Mouse (Mus musculus) lung, embryonic 14.5 days (tissue): ENCODE measurements around the gene Sepsecs. TPM values are rescaled to one million over a fixed set of nuclear protein-coding genes. Genes with fewer than 3 reads are reported as not detected.

Source experiments
- ATAC-seq: fragments of 200-750 bp; cut with Nextera tagmentation; 2 replicates; pipeline ENCODE4 v1.8.0; 2017; ENCODE audit warnings: mild to moderate bottlenecking, moderate TSS enrichment, moderate library complexity; ENCODE audit not compliant: insufficient read depth
- DNase-seq: peaks from one replicate; pipeline ENCODE4 v3.0.0-alpha.2; 2015
- H3K27ac ChIP-seq: fragments of 300-500 bp; sonication (generic); 2 replicates; pipeline ENCODE4 v1.5.1; 2014; ENCODE audit warnings: low read depth, mild to moderate bottlenecking, moderate library complexity
- H3K27me3 ChIP-seq: fragments of 300-500 bp; sonication (generic); 2 replicates; pipeline ENCODE4 v1.6.1; 2014; ENCODE audit warnings: low read length, control low read depth; ENCODE audit not compliant: insufficient read depth
- H3K36me3 ChIP-seq: fragments of 300-500 bp; sonication (generic); 2 replicates; pipeline ENCODE4 v1.6.1; 2014; ENCODE audit warnings: control low read depth; ENCODE audit not compliant: insufficient read depth
- H3K4me1 ChIP-seq: fragments of 300-500 bp; sonication (generic); 2 replicates; pipeline ENCODE4 v1.6.1; 2014; ENCODE audit warnings: antibody characterized with exemption, control low read depth; ENCODE audit not compliant: insufficient read depth
- H3K4me2 ChIP-seq: fragments of 300-500 bp; sonication (generic); 2 replicates; pipeline ENCODE4 v1.6.1; 2014; ENCODE audit warnings: mild to moderate bottlenecking
- H3K4me3 ChIP-seq: fragments of 300-500 bp; sonication (generic); 2 replicates; pipeline ENCODE4 v1.5.1; 2014; ENCODE audit warnings: low read depth, low read length
- H3K9ac ChIP-seq: fragments of 300-500 bp; sonication (generic); 2 replicates; pipeline ENCODE4 v1.6.1; 2014
- H3K9me3 ChIP-seq: fragments of 300-500 bp; sonication (generic); 2 replicates; pipeline ENCODE4 v1.6.1; 2016; ENCODE audit warnings: low read depth, low read length, control low read depth
- CTCF ChIP-seq: IDR thresholded peaks from 2 replicates; pipeline ENCODE4 v1.5.1; 2016; ENCODE audit warnings: antibody characterized with exemption, low read depth
- WGBS: fragments of 180-500 bp; shearing (Covaris S2); extraction: QIAGEN DNeasy Blood & Tissue Kit; methylation state at CpG from one replicate; pipeline ENCODE4 v1.1.7; 2014; 5-methylcytosine and 5-hydroxymethylcytosine counted together
- polyA plus RNA-seq: library from polyadenylated mRNA; unstranded; fragments of >200 nt; fragmentation: Nextera tagmentation; extraction: Ambion mirVana; gene quantifications from 2 replicates; pipeline ENCODE4 v1.2.1, GENCODE M21; 2014

The Sepsecs gene
- polyA plus RNA-seq, 1 experiment from 2014 or later = 10.4 TPM

DNA sequence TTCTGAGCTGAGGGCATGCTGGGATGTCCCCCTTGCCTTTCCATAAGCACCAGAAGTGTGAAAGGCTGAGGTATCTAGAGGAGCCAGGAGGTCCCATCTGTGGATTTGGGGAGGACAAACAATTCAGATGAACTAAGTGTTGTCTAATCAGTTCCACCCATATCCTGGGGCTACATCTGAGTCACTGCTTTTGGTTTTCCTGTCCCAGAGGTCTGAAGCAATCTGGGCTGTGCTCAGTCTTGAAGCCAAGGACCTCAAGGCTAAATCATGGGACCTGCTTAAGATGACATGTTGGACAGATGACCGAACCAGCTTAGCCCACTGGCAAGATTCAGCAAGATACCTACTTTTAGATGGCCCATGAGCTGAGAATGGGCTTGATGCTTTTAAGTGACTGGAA lies 39.0 kb downstream of the Sepsecs start:
- no peak for DNase-seq
- H3K36me3 ChIP-seq = no peaks in the 10 kb centered on the region
- no peak overlapping the region for H3K27ac ChIP-seq
- H3K9me3 ChIP-seq = peaks cover 6% of the 10 kb centered on the region; the same call in 1 of the 2 replicates
- 88% methylated on average over 1 of the region's 1 CpGs for WGBS
- no peak overlapping the region for H3K9ac ChIP-seq
- H3K4me2 ChIP-seq = no peak overlapping the region
- TF ChIP-seq CTCF = no peak
- ATAC-seq = no peak
- H3K4me1 ChIP-seq = peaks cover 6% of the 10 kb centered on the region; the same call in 1 of the 2 replicates
- no peaks in the 10 kb centered on the region for H3K27me3 ChIP-seq
- H3K4me3 ChIP-seq = no peak overlapping the region

- Histone ChIP-seq H3K27ac (no peak overlapping the region), H3K4me1 (peaks cover 6% of the 10 kb centered on the region; the same call in 1 of the 2 replicates)
Observed at GRCm38 (mm10) chr5:52629214-52629613, 40.3 kb downstream of the Sepsecs start.

DNA sequence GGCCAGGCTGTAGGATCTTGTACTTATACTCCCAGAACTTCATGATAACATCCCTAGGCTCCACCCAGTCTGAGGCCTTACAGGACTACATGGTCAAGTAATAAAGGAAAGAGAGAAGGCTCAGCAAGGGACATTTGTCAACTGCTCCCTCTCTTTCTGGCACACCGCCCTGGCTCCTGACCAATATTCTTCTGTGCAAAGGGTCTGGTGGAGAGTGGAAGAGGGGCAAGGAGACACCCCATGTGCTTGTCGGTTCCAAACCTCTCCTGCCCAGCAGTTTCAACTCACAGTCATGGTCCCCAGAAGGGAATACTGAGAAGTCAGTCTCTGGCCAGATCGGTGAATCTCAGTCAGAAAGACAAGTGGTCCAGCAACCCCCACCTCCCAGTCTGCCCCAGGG lies 40.7 kb downstream of the Sepsecs start:
- H3K9ac ChIP-seq = no peak overlapping the region
- ATAC-seq (peak; percentile 64; the same call in 1 of the 2 replicates), DNase-seq (peak; percentile 84)
- no peak for TF ChIP-seq CTCF
- 46% methylated on average over 3 of the region's 3 CpGs for WGBS
- no peaks in the 10 kb centered on the region for H3K36me3 ChIP-seq
- H3K4me1 ChIP-seq = peaks cover 6% of the 10 kb centered on the region; the same call in 1 of the 2 replicates
- H3K4me3 ChIP-seq = no peak overlapping the region
- no peak overlapping the region for H3K27ac ChIP-seq
- no peaks in the 10 kb centered on the region for H3K27me3 ChIP-seq
- no peak overlapping the region for H3K4me2 ChIP-seq
- peaks cover 6% of the 10 kb centered on the region; the same call in 1 of the 2 replicates for H3K9me3 ChIP-seq

More at GRCm38 (mm10) chr5:52629214-52629613, 40.3 kb downstream of the Sepsecs start:
- no peak for DNase-seq
- peak; percentile 19; the same call in 1 of the 2 replicates for ATAC-seq
- Histone ChIP-seq H3K4me3 (no peak overlapping the region), H3K9me3 (peaks cover 6% of the 10 kb centered on the region; the same call in 1 of the 2 replicates), H3K36me3 (no peaks in the 10 kb centered on the region), H3K9ac (no peak overlapping the region), H3K4me2 (no peak overlapping the region), H3K27me3 (no peaks in the 10 kb centered on the region)
- 59% methylated on average over 6 of the region's 6 CpGs for WGBS
- TF ChIP-seq CTCF = no peak

- Histone ChIP-seq H3K27ac (no peak overlapping the region), H3K9me3 (peaks cover 6% of the 10 kb centered on the region; the same call in 1 of the 2 replicates), H3K4me2 (no peak overlapping the region), H3K9ac (no peak overlapping the region), H3K36me3 (no peaks in the 10 kb centered on the region), H3K27me3 (no peaks in the 10 kb centered on the region), H3K4me1 (peaks cover 6% of the 10 kb centered on the region; the same call in 1 of the 2 replicates), H3K4me3 (no peak overlapping the region)
- no peak for TF ChIP-seq CTCF
- DNase-seq (no peak), ATAC-seq (no peak)
- WGBS = 82% methylated on average over 8 of the region's 8 CpGs
Observed at GRCm38 (mm10) chr5:52627713-52628112, 41.8 kb downstream of the Sepsecs start.

DNA sequence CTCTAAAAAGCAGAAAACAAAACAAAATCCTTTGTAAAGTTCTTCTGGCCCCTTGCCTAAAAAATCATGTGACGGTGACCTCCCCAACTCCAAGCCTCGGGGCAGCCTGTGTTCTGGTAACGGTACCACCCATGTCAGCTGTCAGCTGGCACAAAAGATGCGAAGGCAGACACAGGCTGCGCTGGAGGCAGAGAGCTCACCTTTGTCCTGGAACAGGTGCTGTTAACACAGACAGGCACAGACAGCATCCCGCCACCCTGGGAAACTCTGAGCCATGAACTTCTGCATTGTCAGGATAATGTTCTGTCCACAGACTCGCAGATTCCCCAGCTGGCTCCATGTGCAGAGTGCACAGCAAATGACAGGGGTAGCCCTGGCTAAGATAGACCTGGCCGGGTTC lies 43.4 kb downstream of the Sepsecs start:
- Histone ChIP-seq H3K4me3 (no peak overlapping the region), H3K9ac (no peak overlapping the region), H3K36me3 (no peaks in the 10 kb centered on the region), H3K9me3 (no peaks in the 10 kb centered on the region), H3K4me1 (peaks cover 6% of the 10 kb centered on the region; the same call in 1 of the 2 replicates), H3K27me3 (no peaks in the 10 kb centered on the region), H3K4me2 (no peak overlapping the region; the same call in 1 of the 2 replicates), H3K27ac (no peak overlapping the region)
- DNase-seq (no peak), ATAC-seq (peak; percentile 30; the same call in 1 of the 2 replicates)
- no peak for TF ChIP-seq CTCF
- WGBS = 38% methylated on average over 8 of the region's 8 CpGs

GRCm38 (mm10) chr5:52624956-52625355 lies 44.6 kb downstream of the Sepsecs start:
- no peaks in the 10 kb centered on the region for H3K27me3 ChIP-seq
- ATAC-seq (no peak), DNase-seq (no peak)
- no peak overlapping the region for H3K9ac ChIP-seq
- 88% methylated on average over 1 of the region's 1 CpGs for WGBS
- no peak overlapping the region for H3K4me2 ChIP-seq
- H3K9me3 ChIP-seq = no peaks in the 10 kb centered on the region
- H3K27ac ChIP-seq = no peak overlapping the region
- H3K36me3 ChIP-seq = no peaks in the 10 kb centered on the region
- peaks cover 6% of the 10 kb centered on the region; the same call in 1 of the 2 replicates for H3K4me1 ChIP-seq
- TF ChIP-seq CTCF = no peak
- no peak overlapping the region for H3K4me3 ChIP-seq

DNA sequence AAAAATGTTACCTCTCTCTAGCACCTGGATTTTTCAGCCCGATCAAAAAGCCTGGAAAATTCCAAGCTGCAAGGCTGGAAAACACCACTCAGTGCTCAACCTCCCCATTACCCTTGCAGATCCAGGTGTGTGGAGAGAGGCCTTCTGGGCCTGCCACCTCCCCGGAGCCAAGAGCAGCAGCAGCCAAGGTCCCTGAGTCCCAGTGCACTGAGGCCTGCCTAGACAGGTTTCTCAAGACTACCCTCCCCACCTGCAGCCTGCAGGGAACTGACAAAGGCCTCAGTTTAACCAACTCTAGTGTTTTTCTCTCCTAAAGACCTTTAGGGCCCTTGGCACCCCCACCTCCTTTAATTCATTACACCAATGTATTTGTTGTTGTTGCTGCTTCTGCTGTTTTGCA lies 46.4 kb downstream of the Sepsecs start:
- no peak overlapping the region for H3K4me3 ChIP-seq
- no peak for TF ChIP-seq CTCF
- H3K4me2 ChIP-seq = no peak overlapping the region
- peaks cover 8% of the 10 kb centered on the region for H3K4me1 ChIP-seq
- no peak overlapping the region for H3K9ac ChIP-seq
- H3K27ac ChIP-seq = no peak overlapping the region
- no peaks in the 10 kb centered on the region for H3K36me3 ChIP-seq
- no peak for ATAC-seq
- 52% methylated on average over 2 of the region's 2 CpGs for WGBS
- H3K9me3 ChIP-seq = no peaks in the 10 kb centered on the region
- no peak for DNase-seq
- H3K27me3 ChIP-seq = no peaks in the 10 kb centered on the region; the same call in 1 of the 2 replicates
